In genomic region chr5:99753368-99753767, GRCm38 (mm10) we compare ENCODE assay signal across 13 mouse cellular contexts. TPM values are rescaled to one million over a fixed set of nuclear protein-coding genes. Genes with fewer than 3 reads are reported as not detected.
A peak's percentile ranks its signal among the peaks of the same experiment; 100 is the strongest.
DNase-seq lines count a peak whose midpoint lies in the region; ATAC-seq lines count a peak whose summit lies in the region.
"Had no signal": no experiment of that assay in that cellular context is flagged by ENCODE, and none has a peak within 500 bp of the region (broad histone marks: within the 10 kb centered on the region; RNA-seq: fewer than 3 reads in every experiment).

No protein-coding gene starts in this region.

- no peaks in the 10 kb centered on the region for H3K4me1 ChIP-seq in heart, embryonic 13.5 days
- H3K4me1 ChIP-seq in forebrain, embryonic 14.5 days (ENCODE audit: control insufficient read depth, insufficient read depth, low read length), result no peaks in the 10 kb centered on the region
- peaks cover 4% of the 10 kb centered on the region; the same call in 1 of the 2 replicates for H3K4me1 ChIP-seq in neural tube, embryonic 14.5 days (ENCODE audit: control insufficient read depth, insufficient read depth, low read length)

- peak overlapping the region; percentile 24; the same call in 1 of the 2 replicates for H3K4me2 ChIP-seq in heart, embryonic 13.5 days
- H3K4me2 ChIP-seq in forebrain, embryonic 14.5 days (ENCODE audit: low read length), result peak overlapping the region; percentile 4; the same call in 1 of the 2 replicates
- peak overlapping the region; percentile 3; the same call in 1 of the 2 replicates for H3K4me2 ChIP-seq in neural tube, embryonic 14.5 days (ENCODE audit: low read depth, low read length)
- H3K4me2 ChIP-seq: limb, embryonic 13.5 days had no signal

- no peak overlapping the region for H3K9ac ChIP-seq in heart, embryonic 13.5 days
- H3K9ac ChIP-seq in forebrain, embryonic 14.5 days (ENCODE audit: low read length), result no peak overlapping the region
- H3K9ac ChIP-seq in neural tube, embryonic 14.5 days (replicated peaks; ENCODE audit: low read depth, low read length), result no peak overlapping the region
- H3K9ac ChIP-seq: limb, embryonic 13.5 days had no signal

- no peaks in the 10 kb centered on the region for H3K27me3 ChIP-seq in heart, embryonic 13.5 days (replicated peaks)
- no peaks in the 10 kb centered on the region for H3K27me3 ChIP-seq in forebrain, embryonic 14.5 days (replicated peaks; ENCODE audit: control insufficient read depth, insufficient read depth, low read length)
- H3K27me3 ChIP-seq in neural tube, embryonic 14.5 days (ENCODE audit: control insufficient read depth, insufficient read depth, low read length), result no peaks in the 10 kb centered on the region
- H3K27me3 ChIP-seq: limb, embryonic 13.5 days had no signal

- no peak for ATAC-seq in heart, embryonic 13.5 days (ENCODE audit: extremely low read depth, insufficient number of reproducible peaks, low FRiP score, low TSS enrichment)
- ATAC-seq in forebrain, embryonic 14.5 days, result no peak
- ATAC-seq in neural tube, embryonic 14.5 days (ENCODE audit: low read depth), result peak; percentile 50; the same call in 1 of the 2 replicates
- ATAC-seq: intestine, embryonic 16.5 days had no signal

- no peak overlapping the region for H3K4me3 ChIP-seq in heart, embryonic 13.5 days
- no peak overlapping the region for H3K4me3 ChIP-seq in forebrain, embryonic 14.5 days (ENCODE audit: low read depth, low read length)
- no peak overlapping the region for H3K4me3 ChIP-seq in neural tube, embryonic 14.5 days (ENCODE audit: low read depth, low read length)
- H3K4me3 ChIP-seq: limb, embryonic 13.5 days had no signal

- DNase-seq in heart, adult 8-10 months (ENCODE audit: low spot score), result no peak
- DNase-seq in forebrain, embryonic 14.5 days (ENCODE audit: low spot score), result peak; percentile 29
- DNase-seq in layer of hippocampus, adult 8-10 months (ENCODE audit: low spot score in 2 of 2), result peak; percentile 48 to 65
- DNase-seq in ovary, adult 18-20 months (ENCODE audit: low spot score), result no peak
- DNase-seq in c-Kit-positive CD71-positive TER-119-positive erythroid progenitor cells, embryonic 14.5 days (ENCODE audit: low spot score), result no peak
- DNase-seq in B cell, adult 2 months, result no peak
- DNase-seq: adrenal gland, adult 2 months; heart, adult 18-20 months; lung, postnatal 10 days had no signal

- 66% methylated on average over 13 of the region's 13 CpGs for WGBS in heart, embryonic 13.5 days
- 58% methylated on average over 13 of the region's 13 CpGs for WGBS in forebrain, embryonic 14.5 days
- 53% methylated on average over 13 of the region's 13 CpGs for WGBS in neural tube, embryonic 14.5 days

- H3K27ac ChIP-seq in heart, embryonic 13.5 days (replicated peaks), result no peak overlapping the region
- no peak overlapping the region for H3K27ac ChIP-seq in forebrain, embryonic 14.5 days (ENCODE audit: low read depth, low read length)
- H3K27ac ChIP-seq in neural tube, embryonic 14.5 days (ENCODE audit: low read depth, low read length), result peak overlapping the region; percentile 72
- H3K27ac ChIP-seq: limb, embryonic 13.5 days had no signal

- no peaks in the 10 kb centered on the region for H3K9me3 ChIP-seq in heart, embryonic 13.5 days
- H3K9me3 ChIP-seq in forebrain, embryonic 14.5 days (replicated peaks; ENCODE audit: control insufficient read depth, low read length), result no peaks in the 10 kb centered on the region
- no peaks in the 10 kb centered on the region for H3K9me3 ChIP-seq in neural tube, embryonic 14.5 days (ENCODE audit: control insufficient read depth, low read length)
- H3K9me3 ChIP-seq: limb, embryonic 13.5 days had no signal

- no peaks in the 10 kb centered on the region for H3K36me3 ChIP-seq in heart, embryonic 13.5 days
- H3K36me3 ChIP-seq in forebrain, embryonic 14.5 days (ENCODE audit: control insufficient read depth, insufficient read depth, low read length), result no peaks in the 10 kb centered on the region
- no peaks in the 10 kb centered on the region for H3K36me3 ChIP-seq in neural tube, embryonic 14.5 days (ENCODE audit: control insufficient read depth, insufficient read depth, low read length)
- H3K36me3 ChIP-seq: limb, embryonic 13.5 days had no signal

RNA-seq across cellular contexts. Expression of gene Rasgef1b, which starts 24.5 kb away (rescaled TPM):
- 36.7 and 38.3 TPM in 2 replicates for polyA plus RNA-seq in heart, embryonic 13.5 days (2015; fragmentation: Nextera tagmentation; extraction: Ambion mirVana)
- total RNA-seq in heart, adult 8-10 months (2022), result 10 to 100 TPM in 1 of 4 experiments, 1 to 10 TPM in 3; 6.4 to 12.0 (median 9.1) TPM
- polyA plus RNA-seq in forebrain, embryonic 14.5 days (2014; fragmentation: Nextera tagmentation; extraction: Ambion mirVana), result 97.5 and 105 TPM in 2 replicates
- total RNA-seq in layer of hippocampus, adult 8-10 months (2022), result 10 to 100 TPM; 15.6 to 18.0 (median 16.5) TPM
- polyA plus RNA-seq in neural tube, embryonic 14.5 days (2014; fragmentation: Nextera tagmentation; extraction: Ambion mirVana), result 83.7 and 86.2 TPM in 2 replicates

Comparison
In these comparisons a context has a peak if more than half of its experiments do, and no peak if none do; other contexts are left out.
1. DNase-seq: peak in forebrain, embryonic 14.5 days (single experiment) and layer of hippocampus, adult 8-10 months (2 of 2); none in heart, adult 8-10 months (single experiment), ovary, adult 18-20 months (single experiment), c-Kit-positive CD71-positive TER-119-positive erythroid progenitor cells, embryonic 14.5 days (single experiment) and B cell, adult 2 months (0 of 2).
2. Peak in every context shown above with its lines, with median percentiles within 50 percentile points of each other: H3K4me2 ChIP-seq.